Mouse (Mus musculus) kidney, adult 2 months (tissue): ENCODE measurements around the gene Aicda.

ENCODE experiments used
- CTCF ChIP-seq: fragments of 200-500 bp; conservative IDR thresholded peaks from 2 replicates; pipeline ENCODE4 v1.5.1; 2011; ENCODE audit warnings: low read depth, mild to moderate bottlenecking, control low read depth, low read length, moderate library complexity, mixed read lengths; ENCODE audit not compliant: insufficient read depth, insufficient read length
- POLR2A ChIP-seq: fragments of 200-500 bp; IDR thresholded peaks from one replicate; pipeline ENCODE4 v1.6.1; 2011; ENCODE audit warnings: low read depth, low read length, control low read depth

DNA sequence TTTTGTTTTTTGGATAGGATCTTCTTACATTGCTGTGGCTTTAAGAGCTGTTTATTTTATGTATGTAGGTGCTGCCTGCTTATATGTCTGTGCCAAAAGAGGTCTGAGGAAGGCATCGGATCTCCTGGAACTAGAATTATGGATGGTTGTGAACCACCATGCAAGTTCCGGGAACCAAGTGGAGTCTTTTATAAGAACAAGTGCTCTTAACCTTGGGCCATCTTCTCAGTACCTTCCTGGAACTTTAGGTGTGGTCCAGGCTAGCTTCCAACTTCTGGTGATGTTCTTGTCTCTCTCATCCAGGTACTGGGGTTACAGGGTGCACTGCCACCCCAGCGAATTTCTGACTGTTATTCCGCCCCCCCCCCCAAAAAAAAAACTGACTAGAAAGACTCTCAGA is 58.8 kb downstream of the Aicda start:
- no peak for TF ChIP-seq POLR2A
- no peak for TF ChIP-seq CTCF
